Mouse (Mus musculus): ENCODE data around the gene Zmynd8.

GRCm38 (mm10) chr2:165922994-165923393 lies 24.2 kb upstream of the Zmynd8 start:
- TF ChIP-seq CTCF (IDR thresholded peaks at IDR 0.05; ENCODE audit: borderline replicate concordance, insufficient read depth, low read length) (no peak), POLR2A (IDR thresholded peaks at IDR 0.05; ENCODE audit: low read depth, low read length) (no peak)

All from embryonic fibroblast, embryonic 13.5 days (primary cell).